Mouse (Mus musculus) heart, adult 2 months (tissue): ENCODE data around the gene Sept9. TPM values are rescaled to one million over a fixed set of nuclear protein-coding genes. Genes with fewer than 3 reads are reported as not detected.
A peak's percentile ranks its signal among the peaks of the same experiment; 100 is the strongest.

ENCODE experiments used
- DNase-seq, 2 experiments: peaks; one replicate each; pipeline ENCODE4 v3.0.0; 2021
- H3K27ac ChIP-seq: fragments of 200-600 bp; 2 replicates; pipeline ENCODE4 v1.8.1; 2022
- H3K27me3 ChIP-seq: fragments of 200-500 bp; 2 replicates; pipeline ENCODE4 v1.6.1; 2012; ENCODE audit warnings: mild to moderate bottlenecking, low read length, inconsistent platforms, mixed read lengths; ENCODE audit not compliant: control insufficient read depth, insufficient read depth
- H3K36me3 ChIP-seq: fragments of 200-500 bp; 2 replicates; pipeline ENCODE4 v1.6.1; 2012; ENCODE audit warnings: low read length, inconsistent platforms; ENCODE audit not compliant: control insufficient read depth, insufficient read depth
- H3K4me1 ChIP-seq: fragments of 200-500 bp; 2 replicates; pipeline ENCODE4 v1.6.1; 2011; ENCODE audit warnings: low read length; ENCODE audit not compliant: control insufficient read depth, insufficient read depth
- H3K4me3 ChIP-seq: fragments of 200-600 bp; 2 replicates; pipeline ENCODE4 v1.8.1; 2022
- H3K79me2 ChIP-seq: fragments of 200-500 bp; replicated peaks from 2 replicates; pipeline ENCODE4 v1.6.1; 2012; ENCODE audit warnings: mild to moderate bottlenecking, inconsistent platforms, low read length, moderate library complexity, mixed read lengths; ENCODE audit not compliant: control insufficient read depth, insufficient read depth
- H3K9ac ChIP-seq: fragments of 200-500 bp; 2 replicates; pipeline ENCODE4 v1.6.1; 2012; ENCODE audit warnings: low read depth, mild to moderate bottlenecking, control low read depth, inconsistent platforms, low read length, mixed read lengths
- CTCF ChIP-seq: fragments of 200-600 bp; IDR thresholded peaks from 2 replicates; pipeline ENCODE4 v1.8.1; 2022; ENCODE audit warnings: antibody characterized with exemption, mild to moderate bottlenecking, moderate library complexity
- EP300 ChIP-seq: fragments of 200-500 bp; IDR thresholded peaks from 2 replicates; pipeline ENCODE4 v1.6.1; 2011; ENCODE audit warnings: low read depth, low read length, control low read depth; ENCODE audit not compliant: insufficient read depth
- POLR2A ChIP-seq: fragments of 200-500 bp; IDR thresholded peaks from 2 replicates; pipeline ENCODE4 v1.6.1; 2011; ENCODE audit warnings: mild to moderate bottlenecking, low read depth, low read length, control low read depth; ENCODE audit not compliant: insufficient read depth
- WGBS: fragments of 180-500 bp; shearing (Covaris S2); methylation state at CpG from one replicate; pipeline ENCODE4 v1.1.7; 2018; 5-methylcytosine and 5-hydroxymethylcytosine counted together
- intact Hi-C: fragments of 180-260 bp; cut with DNase I; formaldehyde crosslinking; loops from one replicate; pipeline ENCODE4 v1.15.1; 2025
- polyA plus RNA-seq: library from polyadenylated mRNA; depleted of rRNA; stranded (reverse); fragments of >200 nt; gene quantifications from 2 replicates; pipeline ENCODE4 v1.2.3, GENCODE M21; 2012
- total RNA-seq, 2 experiments: library from RNA; stranded (reverse); gene quantifications; 2 replicates each; pipeline ENCODE4 v1.2.3; 2021

The Sept9 gene
- total and polyA plus RNA-seq, 3 experiments, result 15.9 to 31.9 (median 28.2) TPM

GRCm38 (mm10) chr11:117154088-117154815 is 45.2 kb upstream of the Sept9 start:
- no peaks in the 10 kb centered on the region for H3K27me3 ChIP-seq
- no peaks in the 10 kb centered on the region for H3K79me2 ChIP-seq
- 41% methylated on average over 7 of the region's 7 CpGs for WGBS
- no peak overlapping the region for H3K4me3 ChIP-seq
- no peak overlapping the region for H3K27ac ChIP-seq
- no peak for DNase-seq
- H3K36me3 ChIP-seq, result no peaks in the 10 kb centered on the region
- H3K4me1 ChIP-seq, result peaks cover 1% of the 10 kb centered on the region; the same call in 1 of the 2 replicates
- intact Hi-C loops, result no loop called here
- no peak overlapping the region for H3K9ac ChIP-seq
- TF ChIP-seq EP300, result no peak
- TF ChIP-seq CTCF, result peak; percentile 22; the same call in 1 of the 2 replicates
- TF ChIP-seq POLR2A, result no peak

- WGBS, result 75% methylated on average over 14 of the region's 15 CpGs
- Histone ChIP-seq H3K9ac (no peak overlapping the region), H3K36me3 (no peaks in the 10 kb centered on the region), H3K27ac (no peak overlapping the region), H3K4me3 (no peak overlapping the region), H3K27me3 (no peaks in the 10 kb centered on the region), H3K79me2 (no peaks in the 10 kb centered on the region), H3K4me1 (peaks cover 2% of the 10 kb centered on the region; the same call in 1 of the 2 replicates)
- TF ChIP-seq POLR2A (no peak), EP300 (no peak), CTCF (no peak)
- intact Hi-C loops, result no loop called here
- DNase-seq, result no peak
Measured at GRCm38 (mm10) chr11:117156725-117157124, 42.7 kb upstream of the Sept9 start.

GRCm38 (mm10) chr11:117158343-117158742 is 41.1 kb upstream of the Sept9 start:
- intact Hi-C loops, result no loop called here
- Histone ChIP-seq H3K79me2 (no peaks in the 10 kb centered on the region), H3K4me1 (peaks cover 2% of the 10 kb centered on the region; the same call in 1 of the 2 replicates), H3K4me3 (no peak overlapping the region), H3K27me3 (no peaks in the 10 kb centered on the region), H3K27ac (no peak overlapping the region), H3K9ac (no peak overlapping the region), H3K36me3 (no peaks in the 10 kb centered on the region)
- WGBS, result 49% methylated on average over 11 of the region's 11 CpGs
- no peak for DNase-seq
- TF ChIP-seq CTCF, result no peak
- TF ChIP-seq EP300, result no peak
- no peak for TF ChIP-seq POLR2A

GRCm38 (mm10) chr11:117159257-117159945 is 40.1 kb upstream of the Sept9 start:
- Histone ChIP-seq H3K27ac (no peak overlapping the region), H3K36me3 (no peaks in the 10 kb centered on the region), H3K4me3 (no peak overlapping the region), H3K27me3 (no peaks in the 10 kb centered on the region), H3K9ac (no peak overlapping the region), H3K79me2 (no peaks in the 10 kb centered on the region), H3K4me1 (peaks cover 2% of the 10 kb centered on the region; the same call in 1 of the 2 replicates)
- intact Hi-C loops, result no loop called here
- no peak for DNase-seq
- TF ChIP-seq CTCF (no peak), POLR2A (no peak), EP300 (no peak)
- 72% methylated on average over 13 of the region's 13 CpGs for WGBS

- intact Hi-C loops, result loop anchor here (2.0 kb wide), 1 partner anchor 15 kb away; no protein-coding TSS in a partner anchor
- no peak for TF ChIP-seq EP300
- no peak for TF ChIP-seq CTCF
- no peak for TF ChIP-seq POLR2A
- no peaks in the 10 kb centered on the region for H3K79me2 ChIP-seq
- H3K27ac ChIP-seq, result no peak overlapping the region
- peaks cover 2% of the 10 kb centered on the region; the same call in 1 of the 2 replicates for H3K4me1 ChIP-seq
- H3K4me3 ChIP-seq, result no peak overlapping the region
- H3K27me3 ChIP-seq, result no peaks in the 10 kb centered on the region
- H3K9ac ChIP-seq, result no peak overlapping the region
- no peak for DNase-seq
- no peaks in the 10 kb centered on the region for H3K36me3 ChIP-seq
- WGBS, result 41% methylated on average over 5 of the region's 5 CpGs
Measured at GRCm38 (mm10) chr11:117159946-117160307, 39.5 kb upstream of the Sept9 start.

- no peak overlapping the region for H3K9ac ChIP-seq
- no peak overlapping the region for H3K27ac ChIP-seq
- TF ChIP-seq CTCF (no peak), POLR2A (no peak), EP300 (no peak)
- no peaks in the 10 kb centered on the region for H3K36me3 ChIP-seq
- 93% methylated on average over 12 of the region's 12 CpGs for WGBS
- no peak overlapping the region for H3K4me3 ChIP-seq
- DNase-seq, result no peak
- H3K4me1 ChIP-seq, result peaks cover 2% of the 10 kb centered on the region; the same call in 1 of the 2 replicates
- intact Hi-C loops, result loop anchor here (2.0 kb wide), 1 partner anchor 16 kb away; no protein-coding TSS in a partner anchor
- no peaks in the 10 kb centered on the region for H3K79me2 ChIP-seq
- no peaks in the 10 kb centered on the region for H3K27me3 ChIP-seq
Measured at GRCm38 (mm10) chr11:117160791-117161190, 38.7 kb upstream of the Sept9 start.
